Mouse (Mus musculus): ENCODE results near the gene Topbp1.

Gene Topbp1

GRCm38 (mm10) chr9:103387011-103387653, 82.1 kb downstream of the Topbp1 start:
- DNase-seq (ENCODE audit: low spot score) = no peak

- DNase-seq (ENCODE audit: low spot score) = no peak
Measured at GRCm38 (mm10) chr9:103389261-103389660, 84.2 kb downstream of the Topbp1 start.

GRCm38 (mm10) chr9:103391796-103392372, 86.9 kb downstream of the Topbp1 start:
- DNase-seq (ENCODE audit: low spot score) = no peak

GRCm38 (mm10) chr9:103393256-103393655, 88.2 kb downstream of the Topbp1 start:
- DNase-seq (ENCODE audit: low spot score) = no peak

GRCm38 (mm10) chr9:103398509-103399157, 93.6 kb downstream of the Topbp1 start:
- no peak for DNase-seq (ENCODE audit: low spot score)
